Comparison of ENCODE assay signal across 8 mouse cellular contexts in the genomic region with DNA sequence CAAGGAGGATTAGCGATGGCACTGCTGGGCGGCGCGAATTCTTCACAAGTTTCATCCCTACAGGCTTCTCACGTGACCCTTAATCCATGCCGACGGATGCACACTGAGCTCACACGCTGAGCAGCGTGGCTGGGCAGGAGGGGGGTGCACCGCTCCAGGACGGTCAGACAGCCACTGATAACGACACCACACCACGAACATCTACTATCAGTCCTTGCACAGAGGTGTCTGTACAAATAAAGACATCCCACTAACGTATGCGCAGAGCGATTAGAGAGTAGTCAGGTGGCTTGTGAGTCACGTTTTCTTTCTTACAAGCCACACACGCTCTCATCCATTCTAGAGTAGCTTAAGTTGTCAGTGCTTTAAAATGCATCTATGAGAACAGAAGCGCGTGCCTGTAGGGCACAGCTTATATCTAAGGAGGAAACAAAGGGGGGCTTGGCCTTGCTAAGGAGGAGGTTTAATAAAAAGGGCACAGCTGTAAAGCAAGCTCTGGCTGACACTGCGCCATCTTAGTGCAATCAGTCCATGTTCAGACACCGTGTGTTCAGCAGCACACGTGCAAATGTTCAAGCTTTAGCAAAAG. TPM values are rescaled to one million over a fixed set of nuclear protein-coding genes. Genes with fewer than 3 reads are reported as not detected.
DNase-seq lines count a peak whose midpoint lies in the region; ATAC-seq and TF ChIP-seq lines count a peak whose summit lies in the region.

No protein-coding gene starts in this region.

- H3K36me3 ChIP-seq in heart, embryonic 10.5 days, result peaks cover 58% of the 10 kb centered on the region
- peaks cover 61% of the 10 kb centered on the region for H3K36me3 ChIP-seq in intestine, postnatal 0 days (ENCODE audit: control insufficient read depth, insufficient read depth)
- H3K36me3 ChIP-seq in neural tube, embryonic 12.5 days, result peaks cover 46% of the 10 kb centered on the region

- peak overlapping the region; percentile 75 for H3K27ac ChIP-seq in heart, embryonic 10.5 days
- H3K27ac ChIP-seq in intestine, postnatal 0 days (ENCODE audit: low read depth, low read length), result no peak overlapping the region
- H3K27ac ChIP-seq in neural tube, embryonic 12.5 days, result no peak overlapping the region

- no peak overlapping the region for H3K9ac ChIP-seq in intestine, postnatal 0 days (ENCODE audit: low read depth, low read length)
- no peak overlapping the region for H3K9ac ChIP-seq in neural tube, embryonic 12.5 days

- intact Hi-C loops in heart, postnatal 14 days (cut with DNase I), result no loop called here
- intact Hi-C loops in left cerebral cortex, postnatal 14 days (cut with DNase I), result no loop called here
- intact Hi-C loops in left cerebral cortex, postnatal 10 days (cut with DNase I), result no loop called here

- H3K4me1 ChIP-seq in heart, embryonic 10.5 days, result peaks cover 16% of the 10 kb centered on the region
- no peaks in the 10 kb centered on the region for H3K4me1 ChIP-seq in intestine, postnatal 0 days (replicated peaks; ENCODE audit: control insufficient read depth, insufficient read depth, low read length)
- H3K4me1 ChIP-seq in neural tube, embryonic 12.5 days, result 0 out of 2 replicates have a peak, but pooled peaks cover 4% of the 10 kb centered on the region

- 7% methylated on average over 23 of the region's 23 CpGs for WGBS in heart, embryonic 10.5 days
- WGBS in intestine, postnatal 0 days, result 36% methylated on average over 23 of the region's 23 CpGs
- WGBS in neural tube, embryonic 12.5 days, result 23% methylated on average over 23 of the region's 23 CpGs

- DNase-seq in heart, embryonic 10.5 days (ENCODE audit: low spot score), result peak; percentile 97
- DNase-seq in heart, postnatal 14 days, result no peak
- peak; percentile 55 for DNase-seq in embryo, embryonic 9.5 days (ENCODE audit: extremely low spot score)
- no peak for DNase-seq in left cerebral cortex, postnatal 14 days (ENCODE audit: low spot score in 2 of 2)
- no peak for DNase-seq in ovary, postnatal 36 days (ENCODE audit: low spot score)
- DNase-seq in left cerebral cortex, postnatal 10 days (ENCODE audit: extremely low spot score in 1 of 2, low spot score in 2 of 2), result no peak

- TF ChIP-seq CTCF in intestine, postnatal 0 days (IDR thresholded peaks at IDR 0.05; ENCODE audit: low read depth), result no peak

- peak overlapping the region; percentile 44 for H3K4me3 ChIP-seq in heart, embryonic 10.5 days
- H3K4me3 ChIP-seq in intestine, postnatal 0 days (ENCODE audit: low read depth, low read length), result no peak overlapping the region
- no peak overlapping the region for H3K4me3 ChIP-seq in neural tube, embryonic 12.5 days

- no peaks in the 10 kb centered on the region for H3K9me3 ChIP-seq in heart, embryonic 10.5 days
- no peaks in the 10 kb centered on the region for H3K9me3 ChIP-seq in intestine, postnatal 0 days (ENCODE audit: control insufficient read depth)
- no peaks in the 10 kb centered on the region for H3K9me3 ChIP-seq in neural tube, embryonic 12.5 days

- peak; percentile 14; the same call in 1 of the 2 replicates for ATAC-seq in intestine, postnatal 0 days
- ATAC-seq in neural tube, embryonic 12.5 days (ENCODE audit: low FRiP score, low read depth), result 0 out of 2 replicates have a peak, but pooled peaks have one; percentile 70

- no peak overlapping the region for H3K4me2 ChIP-seq in intestine, postnatal 0 days (replicated peaks; ENCODE audit: low read depth)
- H3K4me2 ChIP-seq in neural tube, embryonic 12.5 days (replicated peaks), result peak overlapping the region; percentile 32

- no peaks in the 10 kb centered on the region for H3K27me3 ChIP-seq in heart, embryonic 10.5 days (ENCODE audit: insufficient read depth, poor library complexity, severe bottlenecking)
- H3K27me3 ChIP-seq in intestine, postnatal 0 days (replicated peaks; ENCODE audit: control insufficient read depth, insufficient read depth, low read length), result no peaks in the 10 kb centered on the region
- no peaks in the 10 kb centered on the region for H3K27me3 ChIP-seq in neural tube, embryonic 12.5 days (replicated peaks)

RNA-seq across cellular contexts. Expression of gene Tbk1, which starts 17.5 kb away (rescaled TPM):
- 28.1 and 31.4 TPM in 2 replicates for polyA plus RNA-seq in heart, embryonic 10.5 days (2016; fragmentation: Nextera tagmentation; extraction: Ambion mirVana)
- 10 to 100 TPM; 20.4 to 24.3 TPM for total RNA-seq in heart, postnatal 14 days (2021)
- 27.3 and 29.6 TPM in 2 replicates for polyA plus RNA-seq in intestine, postnatal 0 days (2015; fragmentation: Nextera tagmentation; extraction: Ambion mirVana)
- polyA plus RNA-seq in neural tube, embryonic 12.5 days (2016; fragmentation: Nextera tagmentation; extraction: Ambion mirVana), result 33.6 and 35.8 TPM in 2 replicates
- 10 to 100 TPM; 42.5 to 44.6 TPM for total RNA-seq in left cerebral cortex, postnatal 14 days (2021)
- total RNA-seq in left cerebral cortex, postnatal 10 days (2021), result 10 to 100 TPM; 38.2 to 41.2 TPM

RNA-seq across cellular contexts. Expression of gene Xpot, which starts 57.0 kb away (rescaled TPM):
- polyA plus RNA-seq in heart, embryonic 10.5 days (2016; fragmentation: Nextera tagmentation; extraction: Ambion mirVana), result 44.8 and 48.8 TPM in 2 replicates
- 10 to 100 TPM; 24.5 to 25.7 TPM for total RNA-seq in heart, postnatal 14 days (2021)
- 19.5 and 20.3 TPM in 2 replicates for polyA plus RNA-seq in intestine, postnatal 0 days (2015; fragmentation: Nextera tagmentation; extraction: Ambion mirVana)
- polyA plus RNA-seq in neural tube, embryonic 12.5 days (2016; fragmentation: Nextera tagmentation; extraction: Ambion mirVana), result 41.0 and 46.3 TPM in 2 replicates
- 10 to 100 TPM; 62.1 to 67.3 TPM for total RNA-seq in left cerebral cortex, postnatal 14 days (2021)
- total RNA-seq in left cerebral cortex, postnatal 10 days (2021), result 10 to 100 TPM; 65.9 to 70.9 TPM

Comparison
In these comparisons a context has a peak if more than half of its experiments do, and no peak if none do; other contexts are left out.
1. DNase-seq: peak in heart, embryonic 10.5 days (single experiment) and embryo, embryonic 9.5 days (single experiment); none in heart, postnatal 14 days (0 of 2), left cerebral cortex, postnatal 14 days (0 of 2), ovary, postnatal 36 days (single experiment) and left cerebral cortex, postnatal 10 days (0 of 2).